Comparison of ENCODE assay signal across 19 mouse cellular contexts in genomic region chr7:113861964-113862363, GRCm38 (mm10).
DNase-seq lines count a peak whose midpoint lies in the region.
"Had no signal": no experiment of that assay in that cellular context is flagged by ENCODE, and none has a peak within 500 bp of the region (broad histone marks: within the 10 kb centered on the region; RNA-seq: fewer than 3 reads in every experiment).

No protein-coding gene starts in this region.

- DNase-seq in adrenal gland, adult 2 months, result peak; percentile 72
- DNase-seq in adrenal gland, postnatal 4 days (ENCODE audit: low spot score in 2 of 2), result no peak
- DNase-seq in 3134 (ENCODE audit: extremely low read depth, insufficient read length, low spot score), result peak; percentile 53
- peak; percentile 13 for DNase-seq in NIH3T3 (ENCODE audit: low read depth)
- peak; percentile 38 to 67 for DNase-seq in adrenal gland, postnatal 36 days
- no peak for DNase-seq in embryo, embryonic 10 days (ENCODE audit: low spot score)
- DNase-seq in kidney, adult 9 months, result no peak
- no peak for DNase-seq in testis, postnatal 14 days (ENCODE audit: low spot score)
- DNase-seq: cerebellum, adult 8-10 months; cerebellum, postnatal 36 days; forebrain, postnatal 0 days; heart, adult 11 months; heart, postnatal 10 days; kidney, postnatal 36 days; liver, embryonic 13.5 days; retina, postnatal 1 day; right cerebral cortex, postnatal 25 days; spleen, adult 18-20 months; thymus, postnatal 25 days had no signal

Comparison
In these comparisons a context has a peak if more than half of its experiments do, and no peak if none do; other contexts are left out.
1. DNase-seq: peak in adrenal gland, adult 2 months (single experiment), 3134 (single experiment), NIH3T3 (single experiment) and adrenal gland, postnatal 36 days (2 of 2); none in adrenal gland, postnatal 4 days (0 of 2), embryo, embryonic 10 days (single experiment), kidney, adult 9 months (single experiment) and testis, postnatal 14 days (single experiment).